ENCODE assay signal across 8 mouse cellular contexts in the genomic region with DNA sequence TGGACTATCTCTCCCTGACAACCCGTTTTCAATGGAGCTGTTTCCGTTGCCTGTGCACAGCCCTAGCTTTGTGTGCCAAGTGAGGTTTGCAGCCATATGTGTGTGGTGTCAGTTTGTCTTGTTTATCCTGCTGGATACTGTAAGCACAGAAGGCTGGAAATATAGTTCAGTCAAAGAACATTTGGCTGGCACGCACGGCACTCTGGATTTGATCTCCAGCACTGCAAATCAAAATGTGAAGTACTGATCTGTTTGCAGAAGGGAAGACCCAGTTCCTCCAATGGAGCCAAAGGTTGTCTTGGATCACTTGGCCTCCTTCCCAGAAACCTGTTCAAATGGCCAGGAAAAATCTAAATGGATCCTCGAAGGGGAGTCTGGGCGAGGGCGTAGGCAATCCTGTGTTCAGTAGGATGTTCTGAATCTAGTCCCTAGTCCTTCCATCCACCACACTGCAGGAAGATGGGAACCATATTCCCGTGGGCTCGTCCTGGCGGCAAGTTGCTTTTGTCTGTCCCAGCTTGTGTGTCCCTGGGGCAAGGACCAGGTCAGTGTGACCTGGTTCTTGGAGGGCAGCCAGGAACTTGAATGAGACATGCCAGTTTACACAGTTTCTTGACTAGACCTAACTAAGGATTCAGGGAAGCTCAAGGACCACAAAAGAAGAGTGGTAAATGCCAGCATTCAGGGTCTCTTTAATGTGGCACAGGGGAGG. TPM values are rescaled to one million over a fixed set of nuclear protein-coding genes. Genes with fewer than 3 reads are reported as not detected.
DNase-seq lines count a peak whose midpoint lies in the region.
"Had no signal": no experiment of that assay in that cellular context is flagged by ENCODE, and none has a peak within 500 bp of the region (broad histone marks: within the 10 kb centered on the region; RNA-seq: fewer than 3 reads in every experiment).

No protein-coding gene starts in this region.

- intact Hi-C loops in heart, postnatal 25 days (cut with DNase I): no loop called here

- DNase-seq in kidney, adult 11 months: peak; percentile 80
- DNase-seq in kidney, postnatal 4 days: no peak
- DNase-seq in right cerebral cortex, adult 2 months (ENCODE audit: low spot score in 2 of 2): peak; percentile 18 to 41
- DNase-seq in right cerebral cortex, postnatal 14 days: no peak
- peak; percentile 64 for DNase-seq in kidney, postnatal 14 days
- DNase-seq in telencephalon, adult 2 months (ENCODE audit: low read depth, low spot score): peak; percentile 50
- no peak for DNase-seq in heart, postnatal 25 days (ENCODE audit: low spot score)
- DNase-seq: gastrocnemius, postnatal 25 days had no signal

RNA-seq across cellular contexts. Expression of gene Stat5a, which starts 11.3 kb away (rescaled TPM):
- 10 to 100 TPM; 24.3 to 30.1 TPM for total RNA-seq in heart, postnatal 25 days (2021)

RNA-seq across cellular contexts. Expression of gene Stat5b, which starts 19.9 kb away (rescaled TPM):
- total RNA-seq in heart, postnatal 25 days (2021): 10 to 100 TPM; 67.6 to 68.9 TPM

Comparison
In these comparisons a context has a peak if more than half of its experiments do, and no peak if none do; other contexts are left out.
1. DNase-seq: peak in kidney, adult 11 months (single experiment), right cerebral cortex, adult 2 months (2 of 2), kidney, postnatal 14 days (single experiment) and telencephalon, adult 2 months (single experiment); none in kidney, postnatal 4 days (0 of 2), right cerebral cortex, postnatal 14 days (single experiment) and heart, postnatal 25 days (single experiment).